Mouse (Mus musculus) cerebellum, postnatal 10 days (tissue): ENCODE data around the gene Gsk3a.

Experiments used
- DNase-seq, 2 experiments: peaks; one replicate each; pipeline ENCODE4 v3.0.0; 2021; ENCODE audit warnings: mixed read lengths in 2 of 2

Gene Gsk3a

DNA sequence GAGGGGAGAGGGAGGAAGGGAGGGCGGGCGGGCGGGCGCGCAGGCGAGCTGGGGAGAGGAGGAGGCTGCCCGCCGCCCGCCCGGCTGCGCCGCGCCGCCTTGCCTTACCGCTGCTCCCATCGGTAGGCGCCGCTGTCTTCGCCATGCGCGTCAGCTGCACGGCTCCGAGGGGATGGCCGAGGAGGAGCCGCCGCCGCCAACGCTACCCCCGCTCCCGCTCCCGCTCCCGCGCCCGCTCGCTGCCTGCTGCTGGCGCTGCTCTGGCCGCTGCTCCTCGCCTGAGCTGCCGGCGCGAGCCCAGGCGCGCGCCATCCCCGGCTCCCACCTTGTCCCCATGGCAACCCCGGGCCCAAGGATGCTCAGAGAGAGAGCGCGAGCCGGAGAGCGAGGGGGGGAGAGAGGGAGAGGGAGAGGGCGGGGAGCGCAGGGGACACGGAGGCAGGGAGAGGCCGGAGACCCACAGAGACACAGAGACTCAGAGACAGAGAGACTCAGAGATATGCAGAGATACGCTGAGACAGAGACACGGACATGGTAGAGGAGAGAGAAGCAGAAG lies 58.0 kb downstream of the Gsk3a start, which contains the start of gene Pou2f2:
Gene Pou2f2, minus strand, starts transcription at position 121 of the 556 bp plus-strand sequence.
- DNase-seq, result peak; percentile 92 to 95

DNA sequence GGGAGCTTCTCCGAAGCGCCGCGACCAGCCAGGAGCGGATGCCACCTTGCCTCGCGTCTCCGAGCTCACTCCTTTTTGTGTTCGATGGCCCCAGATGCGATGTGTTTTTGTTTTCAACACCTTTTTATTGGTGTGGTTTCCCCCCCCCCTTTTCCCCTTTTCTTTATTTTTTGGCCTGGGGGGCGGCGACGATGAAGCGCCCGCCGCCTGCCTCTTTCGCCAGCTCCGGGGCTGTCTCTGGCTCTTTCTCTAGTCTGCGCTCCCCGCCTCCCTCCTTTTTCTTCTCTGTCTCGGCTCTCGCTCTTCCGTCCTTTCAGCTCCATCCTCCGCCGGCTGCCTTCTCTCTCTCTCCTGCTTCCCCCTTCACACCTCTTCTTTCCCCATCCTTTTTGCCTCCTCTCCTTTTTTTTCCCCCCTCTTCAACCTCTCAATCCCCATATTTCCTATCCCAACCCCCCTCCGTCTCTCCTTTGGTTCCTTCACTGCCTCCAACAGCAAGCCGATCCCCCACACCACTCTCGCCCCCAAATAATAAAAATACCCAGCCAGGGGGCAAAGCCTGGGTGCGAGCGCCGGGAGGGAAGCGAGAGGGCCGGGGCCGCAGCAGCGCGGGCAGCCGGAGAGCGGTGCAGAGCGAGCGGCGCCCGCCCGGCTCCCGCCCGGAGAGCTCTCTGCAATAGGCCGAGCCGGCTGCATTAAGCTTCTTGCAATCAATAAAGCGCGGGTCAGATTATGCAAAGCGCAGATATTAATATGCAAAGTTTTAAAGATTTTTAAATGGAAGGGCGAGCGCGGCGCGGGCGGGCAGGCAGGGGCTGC lies 58.7 kb downstream of the Gsk3a start:
- DNase-seq, result peak; percentile 69 to 76

DNA sequence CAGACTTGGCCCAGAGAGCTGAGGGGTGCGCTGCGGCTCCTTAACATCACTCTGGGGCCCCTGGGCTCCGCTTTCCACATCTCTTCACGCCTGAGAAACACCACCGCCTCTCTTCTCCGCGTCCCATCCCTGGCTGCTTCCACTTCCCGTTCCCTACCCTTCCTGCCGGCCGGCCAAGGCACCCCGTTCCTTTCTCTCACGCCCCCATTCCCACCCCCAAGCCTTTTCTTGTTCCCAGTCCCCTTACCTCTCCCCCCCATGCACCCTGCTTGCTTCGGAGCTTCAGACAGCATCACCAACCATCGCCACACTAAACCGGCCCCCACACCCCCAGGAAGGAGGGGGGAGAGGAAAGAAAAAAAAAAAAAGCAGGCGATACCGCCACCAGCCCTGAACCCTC lies 59.3 kb downstream of the Gsk3a start:
- DNase-seq, result peak; percentile 65 to 70
